Mouse (Mus musculus): ENCODE results near the gene Sbno2. TPM values are rescaled to one million over a fixed set of nuclear protein-coding genes. Genes with fewer than 3 reads are reported as not detected.

The Sbno2 gene
- polyA plus RNA-seq, 1 experiment, result 27.7 TPM

- peaks cover 3% of the 10 kb centered on the region; the same call in 1 of the 2 replicates for H3K36me3 ChIP-seq (ENCODE audit: control insufficient read depth, insufficient read depth, low read length)
- no peak for DNase-seq
These were observed 18.7 kb upstream of the Sbno2 start for GRCm38 (mm10) chr10:80123932-80124562.

GRCm38 (mm10) chr10:80121639-80122038, 16.3 kb upstream of the Sbno2 start:
- WGBS, result 46% methylated on average over 2 of the region's 2 CpGs

More at GRCm38 (mm10) chr10:80123932-80124562, 18.7 kb upstream of the Sbno2 start:
- no peak overlapping the region for H3K4me3 ChIP-seq (ENCODE audit: insufficient read depth, low read depth, low read length)
- no peak overlapping the region for H3K27ac ChIP-seq (ENCODE audit: insufficient read depth, low read depth, low read length)
- TF ChIP-seq POLR2A (IDR thresholded peaks at IDR 0.05; ENCODE audit: low read depth, low read length) (no peak), CTCF (conservative IDR thresholded peaks at IDR 0.05; ENCODE audit: insufficient read depth, insufficient read length, low read depth, low read length) (no peak)
- 0 out of 2 replicates have a peak, but pooled peaks cover 1% of the 10 kb centered on the region for H3K4me1 ChIP-seq (ENCODE audit: control insufficient read depth, insufficient read depth, low read length)
- 86% methylated on average over 9 of the region's 9 CpGs for WGBS
- H3K27me3 ChIP-seq (replicated peaks; ENCODE audit: control insufficient read depth, insufficient read depth, low read length), result no peaks in the 10 kb centered on the region

GRCm38 (mm10) chr10:80120146-80120545, 14.8 kb upstream of the Sbno2 start:
- Histone ChIP-seq H3K4me1 (ENCODE audit: control insufficient read depth, insufficient read depth, low read length) (peaks cover 9% of the 10 kb centered on the region; the same call in 1 of the 2 replicates), H3K36me3 (ENCODE audit: control insufficient read depth, insufficient read depth, low read length) (no peaks in the 10 kb centered on the region), H3K4me3 (ENCODE audit: insufficient read depth, low read depth, low read length) (no peak overlapping the region), H3K27me3 (replicated peaks; ENCODE audit: control insufficient read depth, insufficient read depth, low read length) (no peaks in the 10 kb centered on the region), H3K27ac (ENCODE audit: insufficient read depth, low read depth, low read length) (no peak overlapping the region)
- WGBS, result 46% methylated on average over 2 of the region's 2 CpGs
- TF ChIP-seq CTCF (conservative IDR thresholded peaks at IDR 0.05; ENCODE audit: insufficient read depth, insufficient read length, low read depth, low read length) (no peak), POLR2A (IDR thresholded peaks at IDR 0.05; ENCODE audit: low read depth, low read length) (no peak)
- no peak for DNase-seq

More at GRCm38 (mm10) chr10:80121639-80122038, 16.3 kb upstream of the Sbno2 start:
- Histone ChIP-seq H3K4me1 (ENCODE audit: control insufficient read depth, insufficient read depth, low read length) (peaks cover 9% of the 10 kb centered on the region; the same call in 1 of the 2 replicates), H3K27me3 (replicated peaks; ENCODE audit: control insufficient read depth, insufficient read depth, low read length) (no peaks in the 10 kb centered on the region), H3K27ac (ENCODE audit: insufficient read depth, low read depth, low read length) (no peak overlapping the region), H3K4me3 (ENCODE audit: insufficient read depth, low read depth, low read length) (no peak overlapping the region), H3K36me3 (ENCODE audit: control insufficient read depth, insufficient read depth, low read length) (no peaks in the 10 kb centered on the region)
- TF ChIP-seq CTCF (conservative IDR thresholded peaks at IDR 0.05; ENCODE audit: insufficient read depth, insufficient read length, low read depth, low read length) (no peak), POLR2A (IDR thresholded peaks at IDR 0.05; ENCODE audit: low read depth, low read length) (no peak)
- no peak for DNase-seq

- TF ChIP-seq CTCF (conservative IDR thresholded peaks at IDR 0.05; ENCODE audit: insufficient read depth, insufficient read length, low read depth, low read length), result no peak
- TF ChIP-seq POLR2A (IDR thresholded peaks at IDR 0.05; ENCODE audit: low read depth, low read length), result no peak
- H3K27ac ChIP-seq (ENCODE audit: insufficient read depth, low read depth, low read length), result no peak overlapping the region
- 61% methylated on average over 6 of the region's 6 CpGs for WGBS
- no peaks in the 10 kb centered on the region for H3K27me3 ChIP-seq (replicated peaks; ENCODE audit: control insufficient read depth, insufficient read depth, low read length)
- H3K36me3 ChIP-seq (ENCODE audit: control insufficient read depth, insufficient read depth, low read length), result no peaks in the 10 kb centered on the region
- H3K4me3 ChIP-seq (ENCODE audit: insufficient read depth, low read depth, low read length), result no peak overlapping the region
- DNase-seq, result no peak
- H3K4me1 ChIP-seq (ENCODE audit: control insufficient read depth, insufficient read depth, low read length), result peaks cover 9% of the 10 kb centered on the region; the same call in 1 of the 2 replicates
These were observed 13.2 kb upstream of the Sbno2 start for GRCm38 (mm10) chr10:80118552-80118951.

GRCm38 (mm10) chr10:80117736-80118135, 12.4 kb upstream of the Sbno2 start:
- peak overlapping the region; percentile 86 for H3K4me3 ChIP-seq (ENCODE audit: insufficient read depth, low read depth, low read length)
- TF ChIP-seq POLR2A (IDR thresholded peaks at IDR 0.05; ENCODE audit: low read depth, low read length) (no peak), CTCF (conservative IDR thresholded peaks at IDR 0.05; ENCODE audit: insufficient read depth, insufficient read length, low read depth, low read length) (no peak)
- H3K27ac ChIP-seq (ENCODE audit: insufficient read depth, low read depth, low read length), result peak overlapping the region; percentile 58
- H3K27me3 ChIP-seq (replicated peaks; ENCODE audit: control insufficient read depth, insufficient read depth, low read length), result no peaks in the 10 kb centered on the region
- no peaks in the 10 kb centered on the region for H3K36me3 ChIP-seq (ENCODE audit: control insufficient read depth, insufficient read depth, low read length)
- H3K4me1 ChIP-seq (ENCODE audit: control insufficient read depth, insufficient read depth, low read length), result peaks cover 9% of the 10 kb centered on the region; the same call in 1 of the 2 replicates
- no peak for DNase-seq
- 7% methylated on average over 1 of the region's 1 CpGs for WGBS

DNA sequence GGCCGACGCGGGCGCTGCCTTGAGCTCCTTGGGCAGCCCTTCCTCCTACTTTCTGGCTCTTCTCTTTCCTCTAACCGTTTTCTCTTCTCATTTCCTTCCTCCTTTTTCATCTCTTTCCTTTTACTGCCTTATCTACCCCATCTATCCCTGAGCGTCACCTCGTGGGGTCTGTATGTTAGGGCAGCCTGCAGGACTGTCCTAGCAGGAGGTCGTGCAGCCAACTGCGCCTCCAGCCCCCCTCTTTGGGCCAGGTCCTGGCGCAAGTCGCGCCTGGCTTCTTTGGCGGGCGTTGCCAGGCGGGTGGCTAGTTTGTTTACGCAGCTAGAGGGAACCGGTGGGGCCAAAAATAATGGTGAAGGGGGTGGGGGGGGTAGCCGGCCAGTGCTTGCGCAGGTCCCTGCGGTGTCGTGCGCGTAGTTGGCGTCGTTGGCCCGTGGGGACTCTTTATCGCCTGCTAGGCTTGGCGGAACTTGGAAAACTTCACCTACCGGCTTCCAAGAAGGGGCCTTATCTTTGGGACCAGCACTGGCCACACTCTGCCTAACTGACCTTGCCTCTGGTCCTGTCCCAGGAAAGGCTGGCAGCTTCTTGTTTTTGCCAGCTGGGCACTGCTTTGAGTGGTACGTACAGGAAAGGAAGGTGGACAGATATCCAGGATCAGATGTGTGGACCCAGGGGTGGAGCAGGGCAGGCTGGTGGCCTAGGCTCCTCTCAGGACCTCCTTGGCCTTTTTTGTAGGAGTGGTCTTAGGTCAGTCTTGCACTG, 11.7 kb upstream of the Sbno2 start:
- TF ChIP-seq POLR2A (IDR thresholded peaks at IDR 0.05; ENCODE audit: low read depth, low read length) (no peak), CTCF (conservative IDR thresholded peaks at IDR 0.05; ENCODE audit: insufficient read depth, insufficient read length, low read depth, low read length) (no peak)
- Histone ChIP-seq H3K27me3 (replicated peaks; ENCODE audit: control insufficient read depth, insufficient read depth, low read length) (no peaks in the 10 kb centered on the region), H3K27ac (ENCODE audit: insufficient read depth, low read depth, low read length) (peak overlapping the region; percentile 59), H3K4me1 (ENCODE audit: control insufficient read depth, insufficient read depth, low read length) (peaks cover 9% of the 10 kb centered on the region; the same call in 1 of the 2 replicates), H3K36me3 (ENCODE audit: control insufficient read depth, insufficient read depth, low read length) (no peaks in the 10 kb centered on the region), H3K4me3 (ENCODE audit: insufficient read depth, low read depth, low read length) (peak overlapping the region; percentile 86)
- peak; percentile 55 for DNase-seq
- WGBS, result 4% methylated on average over 30 of the region's 30 CpGs

GRCm38 (mm10) chr10:80116563-80116926, 11.2 kb upstream of the Sbno2 start:
- under 1% methylated on average over 27 of the region's 27 CpGs for WGBS
- Histone ChIP-seq H3K4me3 (ENCODE audit: insufficient read depth, low read depth, low read length) (peak overlapping the region; percentile 86), H3K4me1 (ENCODE audit: control insufficient read depth, insufficient read depth, low read length) (peaks cover 9% of the 10 kb centered on the region; the same call in 1 of the 2 replicates), H3K36me3 (ENCODE audit: control insufficient read depth, insufficient read depth, low read length) (no peaks in the 10 kb centered on the region), H3K27ac (ENCODE audit: insufficient read depth, low read depth, low read length) (peak overlapping the region; percentile 59), H3K27me3 (replicated peaks; ENCODE audit: control insufficient read depth, insufficient read depth, low read length) (no peaks in the 10 kb centered on the region)
- no peak for TF ChIP-seq POLR2A (IDR thresholded peaks at IDR 0.05; ENCODE audit: low read depth, low read length)
- no peak for TF ChIP-seq CTCF (conservative IDR thresholded peaks at IDR 0.05; ENCODE audit: insufficient read depth, insufficient read length, low read depth, low read length)
- no peak for DNase-seq

Data from kidney, adult 2 months (tissue).